In genomic region chr2:73952597-73953219, GRCm38 (mm10) we compare ENCODE assay signal across 15 mouse cellular contexts. TPM values are rescaled to one million over a fixed set of nuclear protein-coding genes. Genes with fewer than 3 reads are reported as not detected.
DNase-seq lines count a peak whose midpoint lies in the region; ATAC-seq and TF ChIP-seq lines count a peak whose summit lies in the region.
"Had no signal": no experiment of that assay in that cellular context is flagged by ENCODE, and none has a peak within 500 bp of the region (broad histone marks: within the 10 kb centered on the region; RNA-seq: fewer than 3 reads in every experiment).

No protein-coding gene starts in this region.

- no peak for DNase-seq in kidney, adult 11 months
- peak; percentile 24 for DNase-seq in embryonic facial prominence, embryonic 10.5 days (ENCODE audit: low spot score)
- peak; percentile 37 for DNase-seq in yolk sac, embryonic 10.5 days (ENCODE audit: low spot score)
- DNase-seq in cerebellum, adult 2 months: no peak
- DNase-seq in heart, postnatal 10 days: no peak
- DNase-seq: cerebellum, postnatal 14 days; gastrocnemius, postnatal 25 days; lung, postnatal 14 days; thymus, postnatal 36 days had no signal

- ATAC-seq in kidney, embryonic 16.5 days (ENCODE audit: low FRiP score, low TSS enrichment): peak; percentile 27; the same call in 1 of the 2 replicates
- 0 out of 2 replicates have a peak, but pooled peaks have one; percentile 31 for ATAC-seq in limb, embryonic 12.5 days (ENCODE audit: insufficient number of reproducible peaks, insufficient read depth, low FRiP score, low TSS enrichment, low read depth)

- H3K4me2 ChIP-seq in kidney, embryonic 16.5 days (replicated peaks; ENCODE audit: low read depth, low read length): 0 out of 2 replicates have a peak overlapping the region, but pooled peaks have one; percentile 4
- peak overlapping the region; percentile 43 for H3K4me2 ChIP-seq in limb, embryonic 12.5 days
- H3K4me2 ChIP-seq: embryonic facial prominence, embryonic 13.5 days; hindbrain, embryonic 12.5 days; liver, embryonic 15.5 days; neural tube, embryonic 12.5 days had no signal

- TF ChIP-seq POLR2A in cerebellum, adult 2 months (IDR thresholded peaks at IDR 0.05; ENCODE audit: borderline replicate concordance, insufficient read depth, low read length): no peak

- no peaks in the 10 kb centered on the region for H3K36me3 ChIP-seq in kidney, embryonic 16.5 days (ENCODE audit: insufficient read depth, low read length)
- H3K36me3 ChIP-seq in embryonic facial prominence, embryonic 10.5 days (replicated peaks): no peaks in the 10 kb centered on the region
- H3K36me3 ChIP-seq in limb, embryonic 12.5 days: no peaks in the 10 kb centered on the region
- H3K36me3 ChIP-seq: embryonic facial prominence, embryonic 13.5 days; hindbrain, embryonic 12.5 days; liver, embryonic 15.5 days; neural tube, embryonic 12.5 days had no signal

- H3K27me3 ChIP-seq in kidney, embryonic 16.5 days (ENCODE audit: insufficient read depth, low read length): no peaks in the 10 kb centered on the region
- 0 out of 2 replicates have a peak, but pooled peaks cover 4% of the 10 kb centered on the region for H3K27me3 ChIP-seq in embryonic facial prominence, embryonic 10.5 days (replicated peaks; ENCODE audit: low read depth, poor library complexity, severe bottlenecking)
- no peaks in the 10 kb centered on the region for H3K27me3 ChIP-seq in limb, embryonic 12.5 days
- no peaks in the 10 kb centered on the region for H3K27me3 ChIP-seq in cerebellum, adult 2 months (ENCODE audit: control insufficient read depth, insufficient read depth, low read length)
- H3K27me3 ChIP-seq: embryonic facial prominence, embryonic 13.5 days; hindbrain, embryonic 12.5 days; liver, embryonic 15.5 days; neural tube, embryonic 12.5 days had no signal

- H3K9ac ChIP-seq in kidney, embryonic 16.5 days (replicated peaks; ENCODE audit: low read length): no peak overlapping the region
- no peak overlapping the region for H3K9ac ChIP-seq in limb, embryonic 12.5 days (replicated peaks)
- H3K9ac ChIP-seq: embryonic facial prominence, embryonic 13.5 days; hindbrain, embryonic 12.5 days; liver, embryonic 15.5 days; neural tube, embryonic 12.5 days had no signal

- no peak overlapping the region for H3K27ac ChIP-seq in kidney, embryonic 16.5 days (ENCODE audit: low read length)
- H3K27ac ChIP-seq in embryonic facial prominence, embryonic 10.5 days (replicated peaks): no peak overlapping the region
- H3K27ac ChIP-seq in limb, embryonic 12.5 days: peak overlapping the region; percentile 42
- no peak overlapping the region for H3K27ac ChIP-seq in cerebellum, adult 2 months (ENCODE audit: insufficient read depth, low read length)
- H3K27ac ChIP-seq: embryonic facial prominence, embryonic 13.5 days; hindbrain, embryonic 12.5 days; liver, embryonic 15.5 days; neural tube, embryonic 12.5 days had no signal

- intact Hi-C loops in heart, postnatal 10 days (cut with DNase I): no loop called here

- 16% methylated on average over 8 of the region's 8 CpGs for WGBS in kidney, embryonic 16.5 days
- WGBS in embryonic facial prominence, embryonic 10.5 days: 47% methylated on average over 8 of the region's 8 CpGs
- WGBS in limb, embryonic 12.5 days: 13% methylated on average over 8 of the region's 8 CpGs
- WGBS in cerebellum, adult 2 months: 83% methylated on average over 8 of the region's 8 CpGs

- H3K4me3 ChIP-seq in kidney, embryonic 16.5 days (ENCODE audit: low read length): no peak overlapping the region
- no peak overlapping the region for H3K4me3 ChIP-seq in embryonic facial prominence, embryonic 10.5 days
- no peak overlapping the region for H3K4me3 ChIP-seq in limb, embryonic 12.5 days (replicated peaks)
- H3K4me3 ChIP-seq in cerebellum, adult 2 months (replicated peaks; ENCODE audit: insufficient read depth, low read depth, low read length): no peak overlapping the region
- H3K4me3 ChIP-seq: embryonic facial prominence, embryonic 13.5 days; hindbrain, embryonic 12.5 days; liver, embryonic 15.5 days; neural tube, embryonic 12.5 days had no signal

- TF ChIP-seq CTCF in cerebellum, adult 2 months (IDR thresholded peaks at IDR 0.05; ENCODE audit: borderline replicate concordance, insufficient read depth, low read depth, low read length): no peak

- H3K4me1 ChIP-seq in kidney, embryonic 16.5 days (ENCODE audit: insufficient read depth, low read length): peaks cover 17% of the 10 kb centered on the region; the same call in 1 of the 2 replicates
- H3K4me1 ChIP-seq in embryonic facial prominence, embryonic 10.5 days: peaks cover 20% of the 10 kb centered on the region
- peaks cover 25% of the 10 kb centered on the region for H3K4me1 ChIP-seq in limb, embryonic 12.5 days (replicated peaks)
- H3K4me1 ChIP-seq in cerebellum, adult 2 months (ENCODE audit: control insufficient read depth, insufficient read depth, low read length): no peaks in the 10 kb centered on the region
- H3K4me1 ChIP-seq: embryonic facial prominence, embryonic 13.5 days; liver, embryonic 15.5 days; neural tube, embryonic 12.5 days had no signal

- H3K9me3 ChIP-seq in kidney, embryonic 16.5 days (ENCODE audit: low read length): no peaks in the 10 kb centered on the region
- H3K9me3 ChIP-seq in embryonic facial prominence, embryonic 10.5 days: no peaks in the 10 kb centered on the region
- no peaks in the 10 kb centered on the region for H3K9me3 ChIP-seq in limb, embryonic 12.5 days
- H3K9me3 ChIP-seq: embryonic facial prominence, embryonic 13.5 days; hindbrain, embryonic 12.5 days; liver, embryonic 15.5 days; neural tube, embryonic 12.5 days had no signal

RNA-seq across cellular contexts. Expression of gene Atp5g3, which starts 41.6 kb away (rescaled TPM):
- polyA plus RNA-seq in kidney, embryonic 16.5 days (2015; fragmentation: Nextera tagmentation; extraction: Ambion mirVana): 1,452 and 1,475 TPM in 2 replicates
- polyA plus RNA-seq in embryonic facial prominence, embryonic 10.5 days (2016; fragmentation: Nextera tagmentation; extraction: Ambion mirVana): 851 and 858 TPM in 2 replicates
- polyA plus RNA-seq in limb, embryonic 12.5 days (2016; fragmentation: Nextera tagmentation; extraction: Ambion mirVana): 968 and 980 TPM in 2 replicates
- polyA plus RNA-seq in cerebellum, adult 2 months (2012; rRNA removed): 1,072 and 1,080 TPM in 2 replicates
- total RNA-seq in heart, postnatal 10 days (2021): 1,000 to 10,000 TPM; 3,482 to 3,602 TPM

Comparison
In these comparisons a context has a peak if more than half of its experiments do, and no peak if none do; other contexts are left out.
1. DNase-seq: peak in embryonic facial prominence, embryonic 10.5 days (single experiment) and yolk sac, embryonic 10.5 days (single experiment); none in kidney, adult 11 months (single experiment), cerebellum, adult 2 months (0 of 2) and heart, postnatal 10 days (0 of 2).